Mouse (Mus musculus) lung, embryonic 14.5 days (tissue): ENCODE measurements around the gene Creb5. TPM values are rescaled to one million over a fixed set of nuclear protein-coding genes. Genes with fewer than 3 reads are reported as not detected.

Experiments
- ATAC-seq: fragments of 200-750 bp; cut with Nextera tagmentation; 2 replicates; pipeline ENCODE4 v1.8.0; 2017; ENCODE audit warnings: mild to moderate bottlenecking, moderate TSS enrichment, moderate library complexity; ENCODE audit not compliant: insufficient read depth
- DNase-seq: peaks from one replicate; pipeline ENCODE4 v3.0.0-alpha.2; 2015
- H3K27ac ChIP-seq: fragments of 300-500 bp; sonication (generic); 2 replicates; pipeline ENCODE4 v1.5.1; 2014; ENCODE audit warnings: low read depth, mild to moderate bottlenecking, moderate library complexity
- H3K27me3 ChIP-seq: fragments of 300-500 bp; sonication (generic); 2 replicates; pipeline ENCODE4 v1.6.1; 2014; ENCODE audit warnings: low read length, control low read depth; ENCODE audit not compliant: insufficient read depth
- H3K36me3 ChIP-seq: fragments of 300-500 bp; sonication (generic); 2 replicates; pipeline ENCODE4 v1.6.1; 2014; ENCODE audit warnings: control low read depth; ENCODE audit not compliant: insufficient read depth
- H3K4me1 ChIP-seq: fragments of 300-500 bp; sonication (generic); 2 replicates; pipeline ENCODE4 v1.6.1; 2014; ENCODE audit warnings: antibody characterized with exemption, control low read depth; ENCODE audit not compliant: insufficient read depth
- H3K4me2 ChIP-seq: fragments of 300-500 bp; sonication (generic); 2 replicates; pipeline ENCODE4 v1.6.1; 2014; ENCODE audit warnings: mild to moderate bottlenecking
- H3K4me3 ChIP-seq: fragments of 300-500 bp; sonication (generic); 2 replicates; pipeline ENCODE4 v1.5.1; 2014; ENCODE audit warnings: low read depth, low read length
- H3K9ac ChIP-seq: fragments of 300-500 bp; sonication (generic); 2 replicates; pipeline ENCODE4 v1.6.1; 2014
- H3K9me3 ChIP-seq: fragments of 300-500 bp; sonication (generic); 2 replicates; pipeline ENCODE4 v1.6.1; 2016; ENCODE audit warnings: low read depth, low read length, control low read depth
- CTCF ChIP-seq: IDR thresholded peaks from 2 replicates; pipeline ENCODE4 v1.5.1; 2016; ENCODE audit warnings: antibody characterized with exemption, low read depth
- WGBS: fragments of 180-500 bp; shearing (Covaris S2); extraction: QIAGEN DNeasy Blood & Tissue Kit; methylation state at CpG from one replicate; pipeline ENCODE4 v1.1.7; 2014; 5-methylcytosine and 5-hydroxymethylcytosine counted together
- polyA plus RNA-seq: library from polyadenylated mRNA; unstranded; fragments of >200 nt; fragmentation: Nextera tagmentation; extraction: Ambion mirVana; gene quantifications from 2 replicates; pipeline ENCODE4 v1.2.1, GENCODE M21; 2014

Gene Creb5
- polyA plus RNA-seq, 1 experiment from 2014 or later = 6.4 TPM

- WGBS = 84% methylated on average over 5 of the region's 5 CpGs
- H3K4me2 ChIP-seq = no peak overlapping the region
- TF ChIP-seq CTCF = no peak
These were observed 82.9 kb downstream of the Creb5 start for GRCm38 (mm10) chr6:53369928-53370327.

GRCm38 (mm10) chr6:53371962-53372361 is 84.9 kb downstream of the Creb5 start:
- WGBS = 87% methylated on average over 9 of the region's 9 CpGs
- ATAC-seq = no peak

More at GRCm38 (mm10) chr6:53369928-53370327, 82.9 kb downstream of the Creb5 start:
- Histone ChIP-seq H3K4me3 (no peak overlapping the region), H3K27ac (no peak overlapping the region), H3K4me1 (no peaks in the 10 kb centered on the region; the same call in 1 of the 2 replicates), H3K36me3 (no peaks in the 10 kb centered on the region), H3K27me3 (no peaks in the 10 kb centered on the region), H3K9me3 (no peaks in the 10 kb centered on the region), H3K9ac (no peak overlapping the region)
- DNase-seq (peak; percentile 33), ATAC-seq (no peak)

GRCm38 (mm10) chr6:53374315-53374941 is 87.4 kb downstream of the Creb5 start:
- no peak for TF ChIP-seq CTCF
- DNase-seq = no peak
- Histone ChIP-seq H3K4me1 (no peaks in the 10 kb centered on the region), H3K4me2 (no peak overlapping the region), H3K4me3 (no peak overlapping the region), H3K27ac (no peak overlapping the region), H3K9me3 (no peaks in the 10 kb centered on the region), H3K27me3 (no peaks in the 10 kb centered on the region), H3K36me3 (no peaks in the 10 kb centered on the region), H3K9ac (no peak overlapping the region)
- ATAC-seq = no peak
- WGBS = 41% methylated on average over 3 of the region's 3 CpGs

More at GRCm38 (mm10) chr6:53371962-53372361, 84.9 kb downstream of the Creb5 start:
- H3K27me3 ChIP-seq = no peaks in the 10 kb centered on the region
- H3K4me2 ChIP-seq = no peak overlapping the region
- H3K9me3 ChIP-seq = no peaks in the 10 kb centered on the region
- H3K36me3 ChIP-seq = no peaks in the 10 kb centered on the region
- H3K9ac ChIP-seq = no peak overlapping the region
- DNase-seq = no peak
- no peaks in the 10 kb centered on the region for H3K4me1 ChIP-seq
- H3K4me3 ChIP-seq = no peak overlapping the region
- TF ChIP-seq CTCF = no peak
- H3K27ac ChIP-seq = no peak overlapping the region

- H3K27me3 ChIP-seq = no peaks in the 10 kb centered on the region
- no peak overlapping the region for H3K4me3 ChIP-seq
- DNase-seq (no peak), ATAC-seq (no peak)
- H3K36me3 ChIP-seq = no peaks in the 10 kb centered on the region
- TF ChIP-seq CTCF = no peak
- no peak overlapping the region for H3K9ac ChIP-seq
- H3K4me1 ChIP-seq = peaks cover 8% of the 10 kb centered on the region
- 90% methylated on average over 5 of the region's 5 CpGs for WGBS
- no peaks in the 10 kb centered on the region for H3K9me3 ChIP-seq
- no peak overlapping the region for H3K27ac ChIP-seq
- H3K4me2 ChIP-seq = no peak overlapping the region
These were observed 102.2 kb downstream of the Creb5 start for GRCm38 (mm10) chr6:53389277-53389676.

- Histone ChIP-seq H3K9ac (no peak overlapping the region), H3K9me3 (no peaks in the 10 kb centered on the region), H3K36me3 (no peaks in the 10 kb centered on the region), H3K27ac (peak overlapping the region; percentile 62; the same call in 1 of the 2 replicates), H3K4me2 (peak overlapping the region; percentile 22; the same call in 1 of the 2 replicates), H3K4me1 (peaks cover 10% of the 10 kb centered on the region), H3K4me3 (no peak overlapping the region), H3K27me3 (no peaks in the 10 kb centered on the region)
- DNase-seq = peak; percentile 76
- WGBS = 9% methylated on average over 6 of the region's 6 CpGs
- no peak for TF ChIP-seq CTCF
- ATAC-seq = no peak
These were observed 103.3 kb downstream of the Creb5 start for GRCm38 (mm10) chr6:53390413-53390812.

- Histone ChIP-seq H3K4me2 (peak overlapping the region; percentile 40), H3K9ac (no peak overlapping the region), H3K9me3 (no peaks in the 10 kb centered on the region), H3K4me1 (peaks cover 10% of the 10 kb centered on the region), H3K27me3 (no peaks in the 10 kb centered on the region), H3K27ac (peak overlapping the region; percentile 30; the same call in 1 of the 2 replicates), H3K36me3 (no peaks in the 10 kb centered on the region), H3K4me3 (no peak overlapping the region)
- TF ChIP-seq CTCF = no peak
- 20% methylated on average over 7 of the region's 7 CpGs for WGBS
- DNase-seq (peak; percentile 62), ATAC-seq (peak; percentile 35; the same call in 1 of the 2 replicates)
These were observed 107.0 kb downstream of the Creb5 start for GRCm38 (mm10) chr6:53394026-53394425.

GRCm38 (mm10) chr6:53395208-53395607 is 108.1 kb downstream of the Creb5 start:
- no peak for DNase-seq
- Histone ChIP-seq H3K36me3 (no peaks in the 10 kb centered on the region), H3K9ac (no peak overlapping the region), H3K4me1 (peaks cover 10% of the 10 kb centered on the region), H3K27ac (no peak overlapping the region), H3K27me3 (no peaks in the 10 kb centered on the region), H3K9me3 (no peaks in the 10 kb centered on the region), H3K4me2 (no peak overlapping the region), H3K4me3 (no peak overlapping the region)
- ATAC-seq = no peak
- no peak for TF ChIP-seq CTCF
- WGBS = 64% methylated on average over 4 of the region's 4 CpGs
